Mouse (Mus musculus) NIH3T3 (cell line): ENCODE measurements around the gene Aamp.

Source experiments
- DNase-seq: peaks from one replicate; pipeline ENCODE4 v3.0.0-alpha.2; 2012; ENCODE audit warnings: low read depth

Gene Aamp

GRCm38 (mm10) chr1:74236590-74237317, 47.8 kb downstream of the Aamp start:
- peak; percentile 50 for DNase-seq

- DNase-seq = peak; percentile 99
These were observed 48.5 kb downstream of the Aamp start, which contains the start of gene Arpc2 for GRCm38 (mm10) chr1:74235938-74236589. Arpc2 (plus strand) TSS chr1:74236084.

GRCm38 (mm10) chr1:74230992-74231391, 53.5 kb downstream of the Aamp start:
- DNase-seq = no peak

- DNase-seq = no peak
These were observed 54.6 kb downstream of the Aamp start for GRCm38 (mm10) chr1:74229942-74230341.
